Mouse (Mus musculus): ENCODE data around the gene RPS10-NUDT3.
A peak's percentile ranks its signal among the peaks of the same experiment; 100 is the strongest.

RPS10-NUDT3 gene

GRCm38 (mm10) chr17:27634871-27635574 is at the start of gene RPS10-NUDT3:
TSS of gene RPS10-NUDT3 (minus strand) at chr17:27635222.
- DNase-seq (ENCODE audit: extremely low spot score, low read depth, low spot score): no peak

GRCm38 (mm10) chr17:27678924-27679813 is 44.1 kb upstream of the RPS10-NUDT3 start:
- no peak for DNase-seq (ENCODE audit: extremely low spot score, low read depth, low spot score)

- no peak for DNase-seq (ENCODE audit: extremely low spot score, low read depth, low spot score)
These were observed 42.7 kb upstream of the RPS10-NUDT3 start for GRCm38 (mm10) chr17:27677756-27678155.

- DNase-seq (ENCODE audit: extremely low spot score, low read depth, low spot score): no peak
These were observed 41.2 kb upstream of the RPS10-NUDT3 start for GRCm38 (mm10) chr17:27676270-27676669.

- DNase-seq (ENCODE audit: extremely low spot score, low read depth, low spot score): no peak
These were observed 40.4 kb upstream of the RPS10-NUDT3 start for GRCm38 (mm10) chr17:27675453-27675852.

GRCm38 (mm10) chr17:27673945-27674344 is 38.9 kb upstream of the RPS10-NUDT3 start:
- no peak for DNase-seq (ENCODE audit: extremely low spot score, low read depth, low spot score)

- DNase-seq (ENCODE audit: extremely low spot score, low read depth, low spot score): no peak
These were observed 36.7 kb upstream of the RPS10-NUDT3 start for GRCm38 (mm10) chr17:27671720-27672119.

- no peak for DNase-seq (ENCODE audit: extremely low spot score, low read depth, low spot score)
These were observed 23.7 kb upstream of the RPS10-NUDT3 start for GRCm38 (mm10) chr17:27658767-27659166.

GRCm38 (mm10) chr17:27657123-27657522 is 22.1 kb upstream of the RPS10-NUDT3 start:
- no peak for DNase-seq (ENCODE audit: extremely low spot score, low read depth, low spot score)

GRCm38 (mm10) chr17:27656414-27656813 is 21.4 kb upstream of the RPS10-NUDT3 start:
- no peak for DNase-seq (ENCODE audit: extremely low spot score, low read depth, low spot score)

GRCm38 (mm10) chr17:27656011-27656399 is 21.0 kb upstream of the RPS10-NUDT3 start:
- DNase-seq (ENCODE audit: extremely low spot score, low read depth, low spot score): no peak

GRCm38 (mm10) chr17:27655089-27656010 is 20.3 kb upstream of the RPS10-NUDT3 start, which contains the start of gene Pacsin1:
TSS of gene Pacsin1 (plus strand) at chr17:27655509.
- no peak for DNase-seq (ENCODE audit: extremely low spot score, low read depth, low spot score)

- no peak for DNase-seq (ENCODE audit: extremely low spot score, low read depth, low spot score)
These were observed 18.4 kb upstream of the RPS10-NUDT3 start for GRCm38 (mm10) chr17:27653253-27653959.

GRCm38 (mm10) chr17:27652046-27652790 is 17.2 kb upstream of the RPS10-NUDT3 start:
- no peak for DNase-seq (ENCODE audit: extremely low spot score, low read depth, low spot score)

- no peak for DNase-seq (ENCODE audit: extremely low spot score, low read depth, low spot score)
These were observed 15.6 kb upstream of the RPS10-NUDT3 start for GRCm38 (mm10) chr17:27650586-27650985.

GRCm38 (mm10) chr17:27650160-27650559 is 15.1 kb upstream of the RPS10-NUDT3 start:
- DNase-seq (ENCODE audit: extremely low spot score, low read depth, low spot score): peak; percentile 49

- DNase-seq (ENCODE audit: extremely low spot score, low read depth, low spot score): no peak
These were observed 10.8 kb upstream of the RPS10-NUDT3 start for GRCm38 (mm10) chr17:27645807-27646206.

GRCm38 (mm10) chr17:27644572-27644971 is 9.6 kb upstream of the RPS10-NUDT3 start:
- DNase-seq (ENCODE audit: extremely low spot score, low read depth, low spot score): no peak

GRCm38 (mm10) chr17:27643756-27644155 is 8.7 kb upstream of the RPS10-NUDT3 start:
- no peak for DNase-seq (ENCODE audit: extremely low spot score, low read depth, low spot score)

- no peak for DNase-seq (ENCODE audit: extremely low spot score, low read depth, low spot score)
These were observed 8.1 kb upstream of the RPS10-NUDT3 start for GRCm38 (mm10) chr17:27643101-27643500.

All from hindlimb bud, embryonic 11.5 days (tissue).